Mouse (Mus musculus) kidney, embryonic 15.5 days (tissue): ENCODE measurements at regions not wholly inside any gene's neighbourhood (a gene's known extent, or its start where the extent isn't known, plus 50 kb on each side); places are given as distances from the start of the nearest gene placed in this dataset.

Experiments used
- ATAC-seq: fragments of 200-750 bp; cut with Nextera tagmentation; replicated peaks from 2 replicates; pipeline ENCODE4 v1.8.0; 2017; ENCODE audit warnings: moderate TSS enrichment; ENCODE audit not compliant: low FRiP score
- H3K27ac ChIP-seq: fragments of 300-500 bp; sonication (generic); 2 replicates; pipeline ENCODE4 v1.5.1; 2015; ENCODE audit warnings: mild to moderate bottlenecking, inconsistent platforms
- H3K27me3 ChIP-seq: fragments of 300-500 bp; sonication (generic); 2 replicates; pipeline ENCODE4 v1.6.1; 2015; ENCODE audit warnings: inconsistent platforms
- H3K36me3 ChIP-seq: fragments of 300-500 bp; sonication (generic); 2 replicates; pipeline ENCODE4 v1.6.1; 2015; ENCODE audit warnings: inconsistent platforms
- H3K4me1 ChIP-seq: fragments of 300-500 bp; sonication (generic); 2 replicates; pipeline ENCODE4 v1.6.1; 2015; ENCODE audit warnings: inconsistent platforms
- H3K4me2 ChIP-seq: fragments of 300-500 bp; sonication (generic); 2 replicates; pipeline ENCODE4 v1.6.1; 2015; ENCODE audit warnings: moderate library complexity, mild to moderate bottlenecking, inconsistent platforms
- H3K4me3 ChIP-seq: fragments of 300-500 bp; sonication (generic); replicated peaks from 2 replicates; pipeline ENCODE4 v1.5.1; 2015; ENCODE audit warnings: mild to moderate bottlenecking, inconsistent platforms
- H3K9ac ChIP-seq: fragments of 300-500 bp; sonication (generic); 2 replicates; pipeline ENCODE4 v1.6.1; 2015; ENCODE audit warnings: mild to moderate bottlenecking, inconsistent platforms
- H3K9me3 ChIP-seq: fragments of 300-500 bp; sonication (generic); replicated peaks from 2 replicates; pipeline ENCODE4 v1.6.1; 2016; ENCODE audit warnings: inconsistent platforms
- WGBS: fragments of 180-500 bp; shearing (Covaris S2); methylation state at CpG from one replicate; pipeline ENCODE4 v1.1.7; 2015; ENCODE audit warnings: mixed read lengths; 5-methylcytosine and 5-hydroxymethylcytosine counted together

- Histone ChIP-seq H3K4me1 (no peaks in the 10 kb centered on the region), H3K9ac (no peak overlapping the region), H3K27me3 (no peaks in the 10 kb centered on the region), H3K27ac (no peak overlapping the region), H3K36me3 (no peaks in the 10 kb centered on the region), H3K9me3 (no peaks in the 10 kb centered on the region), H3K4me3 (no peak overlapping the region), H3K4me2 (no peak overlapping the region)
- ATAC-seq: no peak
- WGBS: 20% methylated on average over 6 of the region's 6 CpGs
Measured at GRCm38 (mm10) chr3:151001881-151002412, 435.7 kb upstream of the Adgrl4 start.

- H3K9me3 ChIP-seq: no peaks in the 10 kb centered on the region
- no peak for ATAC-seq
- no peak overlapping the region for H3K27ac ChIP-seq
- no peak overlapping the region for H3K9ac ChIP-seq
- no peak overlapping the region for H3K4me2 ChIP-seq
- H3K27me3 ChIP-seq: no peaks in the 10 kb centered on the region
- no peaks in the 10 kb centered on the region for H3K36me3 ChIP-seq
- no peaks in the 10 kb centered on the region for H3K4me1 ChIP-seq
- 84% methylated on average over 3 of the region's 3 CpGs for WGBS
- H3K4me3 ChIP-seq: no peak overlapping the region
Measured at GRCm38 (mm10) chr3:151003524-151003923, 434.2 kb upstream of the Adgrl4 start.

- H3K4me3 ChIP-seq: no peak overlapping the region
- WGBS: 85% methylated on average over 6 of the region's 6 CpGs
Measured at GRCm38 (mm10) chr3:151003990-151004389, 433.7 kb upstream of the Adgrl4 start.

GRCm38 (mm10) chr3:151020014-151020413 lies 417.7 kb upstream of the Adgrl4 start:
- no peak for ATAC-seq
- H3K4me2 ChIP-seq: no peak overlapping the region
- no peaks in the 10 kb centered on the region for H3K4me1 ChIP-seq
- H3K9me3 ChIP-seq: no peaks in the 10 kb centered on the region
- H3K9ac ChIP-seq: no peak overlapping the region
- H3K4me3 ChIP-seq: no peak overlapping the region
- H3K36me3 ChIP-seq: no peaks in the 10 kb centered on the region
- no peak overlapping the region for H3K27ac ChIP-seq
- no peaks in the 10 kb centered on the region for H3K27me3 ChIP-seq
- WGBS: 68% methylated on average over 3 of the region's 3 CpGs

More at GRCm38 (mm10) chr3:151003990-151004389, 433.7 kb upstream of the Adgrl4 start:
- Histone ChIP-seq H3K27ac (no peak overlapping the region), H3K36me3 (no peaks in the 10 kb centered on the region), H3K4me1 (no peaks in the 10 kb centered on the region), H3K4me2 (no peak overlapping the region), H3K9me3 (no peaks in the 10 kb centered on the region), H3K27me3 (no peaks in the 10 kb centered on the region), H3K9ac (no peak overlapping the region)
- no peak for ATAC-seq

GRCm38 (mm10) chr3:151057491-151057890 lies 380.2 kb upstream of the Adgrl4 start:
- WGBS: 71% methylated on average over 3 of the region's 3 CpGs
- no peaks in the 10 kb centered on the region for H3K27me3 ChIP-seq
- no peak overlapping the region for H3K9ac ChIP-seq
- no peak overlapping the region for H3K27ac ChIP-seq
- H3K4me2 ChIP-seq: no peak overlapping the region
- no peak overlapping the region for H3K4me3 ChIP-seq
- no peaks in the 10 kb centered on the region for H3K36me3 ChIP-seq
- H3K4me1 ChIP-seq: no peaks in the 10 kb centered on the region
- H3K9me3 ChIP-seq: no peaks in the 10 kb centered on the region
- ATAC-seq: no peak

GRCm38 (mm10) chr3:151072322-151072721 lies 365.4 kb upstream of the Adgrl4 start:
- H3K4me2 ChIP-seq: no peak overlapping the region
- no peaks in the 10 kb centered on the region for H3K4me1 ChIP-seq
- no peak for ATAC-seq
- no peaks in the 10 kb centered on the region for H3K27me3 ChIP-seq
- no peak overlapping the region for H3K27ac ChIP-seq
- H3K4me3 ChIP-seq: no peak overlapping the region
- H3K9ac ChIP-seq: no peak overlapping the region
- no peaks in the 10 kb centered on the region for H3K9me3 ChIP-seq
- H3K36me3 ChIP-seq: no peaks in the 10 kb centered on the region

- Histone ChIP-seq H3K27me3 (no peaks in the 10 kb centered on the region), H3K4me3 (no peak overlapping the region), H3K36me3 (no peaks in the 10 kb centered on the region), H3K27ac (no peak overlapping the region), H3K4me2 (no peak overlapping the region), H3K9me3 (no peaks in the 10 kb centered on the region), H3K4me1 (no peaks in the 10 kb centered on the region), H3K9ac (no peak overlapping the region)
- WGBS: 81% methylated on average over 3 of the region's 3 CpGs
- no peak for ATAC-seq
Measured at GRCm38 (mm10) chr3:151116831-151117230, 320.9 kb upstream of the Adgrl4 start.

GRCm38 (mm10) chr3:151117583-151118041 lies 320.1 kb upstream of the Adgrl4 start:
- no peak for ATAC-seq

GRCm38 (mm10) chr3:151124131-151124530 lies 313.6 kb upstream of the Adgrl4 start:
- no peak overlapping the region for H3K4me2 ChIP-seq
- H3K9me3 ChIP-seq: no peaks in the 10 kb centered on the region
- ATAC-seq: no peak
- no peak overlapping the region for H3K27ac ChIP-seq
- 71% methylated on average over 5 of the region's 5 CpGs for WGBS
- H3K9ac ChIP-seq: no peak overlapping the region
- H3K27me3 ChIP-seq: no peaks in the 10 kb centered on the region
- H3K4me3 ChIP-seq: no peak overlapping the region
- no peaks in the 10 kb centered on the region for H3K36me3 ChIP-seq
- H3K4me1 ChIP-seq: no peaks in the 10 kb centered on the region

More at GRCm38 (mm10) chr3:151117583-151118041, 320.1 kb upstream of the Adgrl4 start:
- H3K9me3 ChIP-seq: no peaks in the 10 kb centered on the region
- H3K9ac ChIP-seq: no peak overlapping the region
- no peak overlapping the region for H3K27ac ChIP-seq
- H3K4me3 ChIP-seq: no peak overlapping the region
- no peaks in the 10 kb centered on the region for H3K27me3 ChIP-seq
- no peak overlapping the region for H3K4me2 ChIP-seq
- WGBS: 57% methylated on average over 3 of the region's 3 CpGs
- no peaks in the 10 kb centered on the region for H3K4me1 ChIP-seq
- no peaks in the 10 kb centered on the region for H3K36me3 ChIP-seq

- Histone ChIP-seq H3K4me2 (no peak overlapping the region), H3K27ac (no peak overlapping the region), H3K9me3 (no peaks in the 10 kb centered on the region), H3K4me1 (no peaks in the 10 kb centered on the region), H3K27me3 (no peaks in the 10 kb centered on the region), H3K36me3 (no peaks in the 10 kb centered on the region), H3K9ac (no peak overlapping the region), H3K4me3 (no peak overlapping the region)
- no peak for ATAC-seq
- WGBS: 87% methylated on average over 2 of the region's 2 CpGs
Measured at GRCm38 (mm10) chr3:151146889-151147288, 290.8 kb upstream of the Adgrl4 start.

GRCm38 (mm10) chr3:151153340-151153739 lies 284.3 kb upstream of the Adgrl4 start:
- Histone ChIP-seq H3K27me3 (no peaks in the 10 kb centered on the region), H3K4me1 (no peaks in the 10 kb centered on the region), H3K4me3 (no peak overlapping the region), H3K9me3 (no peaks in the 10 kb centered on the region), H3K4me2 (no peak overlapping the region), H3K9ac (no peak overlapping the region), H3K27ac (no peak overlapping the region), H3K36me3 (no peaks in the 10 kb centered on the region)
- ATAC-seq: peak; percentile 92
- 27% methylated on average over 4 of the region's 4 CpGs for WGBS

- Histone ChIP-seq H3K27me3 (no peaks in the 10 kb centered on the region), H3K27ac (no peak overlapping the region), H3K36me3 (no peaks in the 10 kb centered on the region), H3K4me2 (no peak overlapping the region), H3K9me3 (no peaks in the 10 kb centered on the region), H3K4me1 (no peaks in the 10 kb centered on the region), H3K4me3 (no peak overlapping the region), H3K9ac (no peak overlapping the region)
- no peak for ATAC-seq
- WGBS: 81% methylated on average over 1 of the region's 1 CpGs
Measured at GRCm38 (mm10) chr3:151160516-151160915, 277.2 kb upstream of the Adgrl4 start.

- Histone ChIP-seq H3K4me1 (no peaks in the 10 kb centered on the region), H3K4me2 (no peak overlapping the region)
- 61% methylated on average over 2 of the region's 2 CpGs for WGBS
Measured at GRCm38 (mm10) chr3:151182132-151182531, 255.6 kb upstream of the Adgrl4 start.

More at GRCm38 (mm10) chr3:151182132-151182531, 255.6 kb upstream of the Adgrl4 start:
- H3K9me3 ChIP-seq: no peaks in the 10 kb centered on the region
- H3K4me3 ChIP-seq: no peak overlapping the region
- no peak overlapping the region for H3K9ac ChIP-seq
- H3K36me3 ChIP-seq: no peaks in the 10 kb centered on the region
- no peak for ATAC-seq
- H3K27ac ChIP-seq: no peak overlapping the region
- no peaks in the 10 kb centered on the region for H3K27me3 ChIP-seq
